Mouse (Mus musculus) kidney, postnatal 10 days (tissue): ENCODE measurements around the gene Pwp2.
A peak's percentile ranks its signal among the peaks of the same experiment; 100 is the strongest.
"Not testable (repeated sequence)": the region's sequence is repeated elsewhere in the genome, so short reads cannot be mapped to it uniquely, and the experiment has no call there.

Experiments used
- DNase-seq: peaks from one replicate; pipeline ENCODE4 v3.0.0; 2021; ENCODE audit warnings: mixed read lengths

The Pwp2 gene

GRCm38 (mm10) chr10:78184531-78185380, at the start of gene Pwp2:
Gene Pwp2 (minus strand): TSS chr10:78185149.
- peak; percentile 96 for DNase-seq

GRCm38 (mm10) chr10:78233756-78234155, 48.8 kb upstream of the Pwp2 start:
- DNase-seq, result peak; percentile 48

- no peak for DNase-seq
These were observed 48.2 kb upstream of the Pwp2 start for GRCm38 (mm10) chr10:78233161-78233560.

- no peak for DNase-seq
These were observed 47.5 kb upstream of the Pwp2 start for GRCm38 (mm10) chr10:78232301-78232980.

GRCm38 (mm10) chr10:78228560-78228928, 43.6 kb upstream of the Pwp2 start:
- no peak for DNase-seq

GRCm38 (mm10) chr10:78227875-78228559, 43.1 kb upstream of the Pwp2 start:
- peak; percentile 24 for DNase-seq

- DNase-seq, result no peak
These were observed 39.2 kb upstream of the Pwp2 start for GRCm38 (mm10) chr10:78224136-78224535.

- DNase-seq, result no peak
These were observed 38.0 kb upstream of the Pwp2 start for GRCm38 (mm10) chr10:78222908-78223307.

GRCm38 (mm10) chr10:78221315-78221714, 36.4 kb upstream of the Pwp2 start:
- DNase-seq, result no peak

GRCm38 (mm10) chr10:78219528-78219927, 34.6 kb upstream of the Pwp2 start:
- no peak for DNase-seq

- DNase-seq, result no peak
These were observed 33.6 kb upstream of the Pwp2 start for GRCm38 (mm10) chr10:78218576-78218975.

- DNase-seq, result no peak
These were observed 31.6 kb upstream of the Pwp2 start for GRCm38 (mm10) chr10:78216376-78217083.

- DNase-seq, result no peak
These were observed 29.4 kb upstream of the Pwp2 start for GRCm38 (mm10) chr10:78214371-78214770.

GRCm38 (mm10) chr10:78211311-78211710, 26.4 kb upstream of the Pwp2 start:
- peak; percentile 38 for DNase-seq

GRCm38 (mm10) chr10:78201182-78201581, 16.2 kb upstream of the Pwp2 start:
- no peak for DNase-seq

GRCm38 (mm10) chr10:78192933-78193332, 8.0 kb upstream of the Pwp2 start:
- DNase-seq, result no peak

GRCm38 (mm10) chr10:78186076-78186475, 1.1 kb upstream of the Pwp2 start:
- not testable (repeated sequence) for DNase-seq

- no peak for DNase-seq
These were observed 404 bp upstream of the Pwp2 start for GRCm38 (mm10) chr10:78185381-78185725.

GRCm38 (mm10) chr10:78183577-78183976, 1.4 kb downstream of the Pwp2 start:
- DNase-seq, result no peak

- DNase-seq, result no peak
These were observed 2.6 kb downstream of the Pwp2 start for GRCm38 (mm10) chr10:78182321-78182720.

GRCm38 (mm10) chr10:78174474-78174873, 10.5 kb downstream of the Pwp2 start:
- no peak for DNase-seq

GRCm38 (mm10) chr10:78171581-78171980, 13.4 kb downstream of the Pwp2 start:
- DNase-seq, result no peak

GRCm38 (mm10) chr10:78171057-78171456, 13.9 kb downstream of the Pwp2 start:
- DNase-seq, result no peak
